24 mouse cellular contexts compared by ENCODE assay signal in genomic region chr13:95882001-95882400, GRCm38 (mm10).
"Had no signal": no experiment of that assay in that cellular context is flagged by ENCODE, and none has a peak within 500 bp of the region (broad histone marks: within the 10 kb centered on the region; RNA-seq: fewer than 3 reads in every experiment).

No protein-coding gene starts in this region.

- H3K4me2 ChIP-seq: heart, embryonic 12.5 days; hindbrain, embryonic 12.5 days; hindbrain, embryonic 14.5 days; intestine, embryonic 15.5 days; limb, embryonic 12.5 days; liver, embryonic 11.5 days had no signal

- H3K9ac ChIP-seq: heart, embryonic 12.5 days; hindbrain, embryonic 12.5 days; hindbrain, embryonic 14.5 days; intestine, embryonic 15.5 days; limb, embryonic 12.5 days; liver, embryonic 14.5 days had no signal

- H3K36me3 ChIP-seq: heart, embryonic 10.5 days; heart, embryonic 12.5 days; hindbrain, embryonic 12.5 days; intestine, embryonic 15.5 days; limb, embryonic 10.5 days had no signal

- H3K4me1 ChIP-seq: heart, embryonic 10.5 days; heart, embryonic 12.5 days had no signal

- H3K27me3 ChIP-seq: heart, embryonic 12.5 days; hindbrain, embryonic 12.5 days; intestine, embryonic 15.5 days; limb, embryonic 12.5 days had no signal

- ATAC-seq: hindbrain, embryonic 16.5 days; inflammation-experienced regulatory T-cells, adult 6 months; intestine, embryonic 15.5 days; intestine, postnatal 0 days had no signal

- H3K4me3 ChIP-seq: gastrocnemius, adult 2 months; heart, embryonic 10.5 days; heart, embryonic 12.5 days; hindbrain, embryonic 10.5 days; hindbrain, embryonic 12.5 days; intestine, embryonic 15.5 days; layer of hippocampus, adult 2 months; left cerebral cortex, adult 2 months; limb, embryonic 10.5 days; limb, embryonic 12.5 days had no signal

- DNase-seq: gastrocnemius, adult 2 months; gastrocnemius, postnatal 10 days; gastrocnemius, postnatal 25 days; heart, adult 18-20 months; heart, postnatal 10 days; heart, postnatal 4 days; kidney, adult 9 months; kidney, postnatal 14 days; kidney, postnatal 4 days had no signal

- H3K9me3 ChIP-seq: heart, embryonic 10.5 days; heart, embryonic 12.5 days; hindbrain, embryonic 10.5 days; hindbrain, embryonic 12.5 days; intestine, embryonic 15.5 days; limb, embryonic 10.5 days; limb, embryonic 12.5 days had no signal

- H3K27ac ChIP-seq: gastrocnemius, adult 2 months; heart, embryonic 10.5 days; hindbrain, embryonic 10.5 days; hindbrain, embryonic 12.5 days; hindbrain, embryonic 14.5 days; intestine, embryonic 15.5 days; layer of hippocampus, adult 2 months; left cerebral cortex, adult 2 months; limb, embryonic 10.5 days; limb, embryonic 12.5 days; liver, embryonic 14.5 days had no signal
